Mouse (Mus musculus) retina, embryonic 14.5 days (tissue): ENCODE results near the gene Kcnj11.

Source experiments
- DNase-seq: peaks from one replicate; pipeline ENCODE4 v3.0.0-alpha.2; 2015; ENCODE audit warnings: low spot score

Kcnj11 gene

GRCm38 (mm10) chr7:46104256-46104915, 3.8 kb upstream of the Kcnj11 start:
- no peak for DNase-seq

DNA sequence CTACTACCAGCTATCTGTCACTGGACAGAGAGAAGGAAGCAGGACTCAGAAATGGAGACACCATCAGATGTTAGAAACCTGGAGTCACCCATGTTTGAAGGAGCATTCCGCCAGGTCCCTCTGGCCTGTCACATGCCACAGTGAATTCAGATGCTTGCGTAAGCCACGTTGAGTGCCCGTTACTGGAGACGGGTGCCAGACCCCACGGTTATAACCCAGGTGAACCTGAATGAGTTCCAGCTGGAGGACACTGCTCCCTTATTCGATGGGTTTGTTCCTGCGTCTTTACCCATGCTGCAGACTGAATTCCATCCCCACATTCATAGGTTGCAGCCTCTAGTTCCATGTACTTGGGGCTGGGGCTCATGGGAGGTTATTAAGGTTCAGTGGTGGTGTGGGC, 3.2 kb upstream of the Kcnj11 start:
- no peak for DNase-seq

GRCm38 (mm10) chr7:46103075-46103591, 2.6 kb upstream of the Kcnj11 start:
- DNase-seq, result no peak

DNA sequence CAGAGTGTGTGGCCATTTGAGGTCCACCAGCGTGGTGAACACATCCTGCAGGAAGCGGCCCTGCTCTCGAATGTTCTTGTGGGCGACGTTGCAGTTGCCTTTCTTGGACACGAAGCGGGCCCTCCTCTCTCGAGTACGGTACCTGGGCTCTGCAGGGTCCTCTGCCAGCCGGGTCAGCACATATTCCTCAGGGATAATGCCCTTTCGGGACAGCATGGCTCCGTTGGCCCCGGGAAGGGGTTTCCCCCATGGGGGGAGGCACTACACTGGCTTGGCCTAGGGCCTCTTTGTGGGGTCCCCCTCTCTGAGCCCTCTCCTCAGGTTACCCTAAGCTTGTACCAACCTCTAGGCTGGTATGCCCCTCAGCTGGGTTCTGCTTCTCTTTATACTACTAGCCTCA, 882 bp downstream of the Kcnj11 start:
- no peak for DNase-seq

DNA sequence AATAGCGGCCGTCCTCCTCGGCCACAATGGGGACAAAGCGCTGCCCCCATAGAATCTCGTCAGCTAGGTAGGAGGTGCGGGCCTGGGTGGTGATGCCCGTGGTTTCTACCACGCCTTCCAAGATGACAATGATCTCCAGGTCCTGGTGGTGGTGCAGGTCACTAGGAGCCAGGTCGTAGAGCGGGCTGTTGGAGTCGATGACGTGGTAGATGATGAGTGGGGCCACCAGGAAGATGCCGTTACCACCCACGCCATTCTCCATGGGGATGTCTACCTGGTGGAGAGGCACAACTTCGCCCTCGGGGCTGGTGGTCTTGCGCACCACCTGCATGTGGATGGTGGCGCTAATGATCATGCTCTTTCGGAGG, 1.7 kb downstream of the Kcnj11 start:
- no peak for DNase-seq

- no peak for DNase-seq
These were observed 2.2 kb downstream of the Kcnj11 start for GRCm38 (mm10) chr7:46098221-46098918.

DNA sequence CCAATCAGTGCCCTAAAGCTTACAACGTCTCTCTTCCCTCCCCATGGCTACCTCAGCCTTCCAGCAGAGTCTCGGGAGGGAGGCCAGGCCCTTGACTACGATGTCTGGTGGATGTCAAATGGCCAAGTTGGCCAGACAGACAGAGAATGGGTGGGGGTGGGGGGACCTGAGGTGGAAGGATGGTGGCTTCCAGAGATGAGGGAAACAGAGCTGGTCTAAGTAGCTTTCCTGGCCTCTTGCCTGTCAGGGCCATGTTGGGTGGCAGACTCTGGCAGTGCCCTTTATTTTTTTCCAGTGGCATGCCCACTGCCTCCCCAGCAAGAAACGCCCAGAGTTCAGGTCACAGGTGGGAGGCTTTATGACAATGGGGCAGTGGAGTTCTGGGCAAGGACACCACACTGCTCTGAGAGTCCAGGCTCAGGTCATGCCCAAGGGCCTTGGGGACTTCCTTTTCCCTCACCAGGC, 3.2 kb downstream of the Kcnj11 start:
- no peak for DNase-seq

GRCm38 (mm10) chr7:46096136-46096535, 4.4 kb downstream of the Kcnj11 start:
- peak; percentile 85 for DNase-seq

DNA sequence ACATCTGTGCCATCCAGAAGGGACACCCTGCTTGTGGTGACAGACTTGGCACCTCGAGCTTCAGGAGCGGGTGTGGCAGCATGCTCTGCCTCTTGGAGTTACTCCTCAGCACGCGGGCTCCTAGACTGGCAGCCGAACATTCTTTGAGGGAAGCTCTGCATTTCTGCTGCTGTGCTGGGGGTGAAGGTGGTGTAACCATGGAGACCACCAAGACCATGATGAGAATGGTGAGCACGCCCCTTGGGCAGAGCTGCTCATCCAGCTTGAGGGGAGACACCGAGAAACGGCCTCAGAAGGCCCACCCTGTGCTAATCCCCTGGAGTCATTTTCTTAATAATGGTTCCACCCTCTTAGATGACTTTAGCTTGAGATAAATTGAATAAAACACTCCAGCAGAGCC, 7.8 kb downstream of the Kcnj11 start:
- no peak for DNase-seq

GRCm38 (mm10) chr7:46088241-46088640, 12.3 kb downstream of the Kcnj11 start:
- no peak for DNase-seq

DNA sequence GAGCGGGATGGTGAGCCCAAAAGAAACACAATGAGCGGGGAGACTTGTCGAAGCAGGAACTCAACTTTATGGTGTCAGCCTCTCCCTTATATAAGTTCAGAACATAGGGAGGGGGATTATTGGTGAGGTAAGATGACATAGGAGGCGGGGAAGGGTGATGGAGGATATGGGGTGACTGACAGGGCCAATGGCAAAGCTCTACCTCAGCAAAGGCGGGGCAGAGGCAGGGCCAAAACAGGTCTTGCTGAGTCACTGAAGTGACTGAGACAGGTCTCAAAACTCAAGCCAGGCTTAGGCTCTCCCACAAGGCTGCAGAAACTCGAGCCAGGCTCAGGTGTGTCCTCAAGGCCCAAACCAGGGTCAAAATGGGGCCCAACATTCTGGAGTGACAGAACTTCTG, 14.2 kb downstream of the Kcnj11 start:
- no peak for DNase-seq

- no peak for DNase-seq
These were observed 15.6 kb downstream of the Kcnj11 start for GRCm38 (mm10) chr7:46084839-46085513.

DNA sequence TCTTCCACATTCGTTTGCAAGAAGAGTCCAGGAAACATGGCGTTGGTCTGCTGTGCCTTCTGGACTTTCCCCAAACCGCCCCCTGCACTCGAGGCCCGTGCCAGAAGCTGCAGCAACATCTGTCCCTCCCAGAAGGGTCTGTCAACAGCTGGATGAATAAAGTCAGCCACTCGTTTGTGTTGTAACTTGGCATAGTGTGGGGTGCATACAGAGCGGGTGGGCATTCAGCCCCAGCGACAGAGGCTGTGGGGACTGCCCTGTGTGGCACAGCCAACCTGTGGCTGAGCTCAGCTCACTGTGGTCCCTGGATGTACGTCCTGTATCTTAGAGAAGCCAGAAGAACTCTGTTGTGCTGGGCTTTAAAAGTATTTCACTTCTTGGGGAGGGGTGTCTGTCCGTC, 16.5 kb downstream of the Kcnj11 start:
- no peak for DNase-seq

GRCm38 (mm10) chr7:46077675-46078074, 22.9 kb downstream of the Kcnj11 start:
- no peak for DNase-seq

- DNase-seq, result no peak
These were observed 23.7 kb downstream of the Kcnj11 start for GRCm38 (mm10) chr7:46076844-46077243.

- DNase-seq, result no peak
These were observed 31.7 kb downstream of the Kcnj11 start for GRCm38 (mm10) chr7:46068831-46069230.

- DNase-seq, result no peak
These were observed 37.3 kb downstream of the Kcnj11 start for GRCm38 (mm10) chr7:46063296-46063695.

DNA sequence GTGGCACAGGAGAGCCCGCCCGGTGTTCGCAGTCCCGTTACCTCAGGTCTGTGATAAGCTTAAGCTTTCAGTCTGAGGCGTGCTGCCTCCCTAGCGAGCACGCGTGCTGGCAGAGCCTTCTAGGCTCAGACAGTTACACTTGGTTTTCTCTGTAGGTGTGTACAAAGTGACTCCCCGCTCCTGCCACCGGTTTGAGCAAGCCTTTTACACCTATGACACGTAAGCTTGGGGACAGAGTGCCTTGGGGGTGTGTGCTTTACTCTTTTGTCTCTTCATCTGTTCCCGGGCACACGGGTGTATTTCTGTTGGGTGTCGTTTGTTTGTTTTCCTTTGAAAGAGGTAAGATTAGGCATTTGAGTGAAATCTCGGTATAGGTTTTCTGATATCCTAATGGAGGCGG, 39.0 kb downstream of the Kcnj11 start:
- DNase-seq, result no peak

- DNase-seq, result no peak
These were observed 39.9 kb downstream of the Kcnj11 start for GRCm38 (mm10) chr7:46060688-46061087.

GRCm38 (mm10) chr7:46058882-46059281, 41.7 kb downstream of the Kcnj11 start:
- DNase-seq, result no peak

- DNase-seq, result no peak
These were observed 47.0 kb downstream of the Kcnj11 start for GRCm38 (mm10) chr7:46053566-46053965.

DNA sequence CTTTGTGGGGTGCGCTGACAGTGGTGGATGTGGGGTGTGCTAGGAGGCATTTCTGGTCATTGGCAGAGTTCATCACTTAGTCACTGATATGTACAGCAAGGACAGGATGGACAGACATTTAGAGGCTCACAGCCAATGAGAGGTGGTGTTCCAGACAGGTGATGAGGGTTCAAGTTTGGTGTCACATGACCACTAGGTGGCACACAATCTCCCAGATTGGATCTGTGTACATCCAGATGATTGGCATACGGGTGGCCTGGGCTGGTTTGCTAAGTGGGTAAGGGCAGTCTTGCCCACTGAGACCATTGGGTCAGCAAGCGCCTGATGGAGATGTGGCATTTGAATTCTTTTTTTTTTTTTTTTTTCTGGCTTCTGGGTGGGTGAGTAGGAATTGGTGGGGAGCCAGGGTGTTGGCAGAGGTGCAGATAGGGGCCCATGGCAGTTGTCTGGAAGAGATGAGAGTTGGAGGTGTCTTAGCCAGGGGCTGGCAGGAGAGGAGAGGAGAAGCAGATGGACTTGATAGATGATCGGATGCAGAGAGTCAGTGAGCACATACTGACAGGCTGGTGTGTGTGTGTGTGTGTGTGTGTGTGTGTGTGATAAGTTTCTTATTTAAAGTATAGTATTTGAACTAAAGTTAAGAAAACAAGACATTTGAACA, 48.3 kb downstream of the Kcnj11 start:
- peak; percentile 44 for DNase-seq

- no peak for DNase-seq
These were observed 50.6 kb downstream of the Kcnj11 start for GRCm38 (mm10) chr7:46049981-46050380.
